Mouse (Mus musculus) forebrain, embryonic 14.5 days (tissue): ENCODE data around the gene Syne1. TPM values are rescaled to one million over a fixed set of nuclear protein-coding genes. Genes with fewer than 3 reads are reported as not detected.

Experiments
- ATAC-seq: fragments of 200-750 bp; cut with Nextera tagmentation; 2 replicates; pipeline ENCODE4 v1.8.0; 2017; ENCODE audit warnings: mild to moderate bottlenecking, moderate library complexity
- DNase-seq: peaks from one replicate; pipeline ENCODE4 v3.0.0-alpha.2; 2015; ENCODE audit warnings: low spot score
- H3K27ac ChIP-seq: fragments of 300-500 bp; sonication (generic); 2 replicates; pipeline ENCODE4 v1.5.1; 2014; ENCODE audit warnings: low read depth, mild to moderate bottlenecking, control low read depth, low read length, moderate library complexity
- H3K27me3 ChIP-seq: fragments of 300-500 bp; sonication (generic); replicated peaks from 2 replicates; pipeline ENCODE4 v1.6.1; 2014; ENCODE audit warnings: low read length, control low read depth, mixed read lengths; ENCODE audit not compliant: control insufficient read depth, insufficient read depth
- H3K36me3 ChIP-seq: fragments of 300-500 bp; sonication (generic); 2 replicates; pipeline ENCODE4 v1.6.1; 2014; ENCODE audit warnings: low read length, control low read depth; ENCODE audit not compliant: control insufficient read depth, insufficient read depth
- H3K4me1 ChIP-seq: fragments of 300-500 bp; sonication (generic); 2 replicates; pipeline ENCODE4 v1.6.1; 2014; ENCODE audit warnings: antibody characterized with exemption, low read length, control low read depth; ENCODE audit not compliant: control insufficient read depth, insufficient read depth
- H3K4me2 ChIP-seq: fragments of 300-500 bp; sonication (generic); 2 replicates; pipeline ENCODE4 v1.6.1; 2014; ENCODE audit warnings: mild to moderate bottlenecking, control low read depth, low read length
- H3K4me3 ChIP-seq: fragments of 300-500 bp; sonication (generic); 2 replicates; pipeline ENCODE4 v1.5.1; 2014; ENCODE audit warnings: low read depth, low read length, control low read depth
- H3K9ac ChIP-seq: fragments of 300-500 bp; sonication (generic); 2 replicates; pipeline ENCODE4 v1.6.1; 2014; ENCODE audit warnings: mild to moderate bottlenecking, low read length, control low read depth, moderate library complexity
- H3K9me3 ChIP-seq: fragments of 300-500 bp; sonication (generic); replicated peaks from 2 replicates; pipeline ENCODE4 v1.6.1; 2016; ENCODE audit warnings: low read length, control low read depth, mixed read lengths; ENCODE audit not compliant: control insufficient read depth
- WGBS: fragments of 180-500 bp; shearing (Covaris S2); extraction: QIAGEN DNeasy Blood & Tissue Kit; methylation state at CpG from one replicate; pipeline ENCODE4 v1.1.7; 2014; 5-methylcytosine and 5-hydroxymethylcytosine counted together
- polyA plus RNA-seq: library from polyadenylated mRNA; unstranded; fragments of >200 nt; fragmentation: Nextera tagmentation; extraction: Ambion mirVana; gene quantifications from 2 replicates; pipeline ENCODE4 v1.2.1, GENCODE M21; 2014

Gene Syne1
- polyA plus RNA-seq, 1 experiment from 2014 or later: 3.4 TPM

- no peak overlapping the region for H3K4me2 ChIP-seq
- H3K4me1 ChIP-seq: no peaks in the 10 kb centered on the region
- DNase-seq (no peak), ATAC-seq (no peak)
- H3K27ac ChIP-seq: no peak overlapping the region
- no peak overlapping the region for H3K9ac ChIP-seq
- H3K9me3 ChIP-seq: no peaks in the 10 kb centered on the region
- H3K4me3 ChIP-seq: no peak overlapping the region
- no peaks in the 10 kb centered on the region for H3K36me3 ChIP-seq
- H3K27me3 ChIP-seq: no peaks in the 10 kb centered on the region
These were observed 539.3 kb downstream of the Syne1 start for GRCm38 (mm10) chr10:5012004-5012403.

- Histone ChIP-seq H3K4me1 (no peaks in the 10 kb centered on the region), H3K4me2 (no peak overlapping the region), H3K9ac (no peak overlapping the region), H3K27ac (no peak overlapping the region), H3K9me3 (no peaks in the 10 kb centered on the region), H3K27me3 (no peaks in the 10 kb centered on the region), H3K4me3 (no peak overlapping the region), H3K36me3 (no peaks in the 10 kb centered on the region)
- DNase-seq (no peak), ATAC-seq (no peak)
- 80% methylated on average over 8 of the region's 8 CpGs for WGBS
These were observed 542.4 kb downstream of the Syne1 start for GRCm38 (mm10) chr10:5008795-5009366.

- WGBS: 82% methylated on average over 3 of the region's 3 CpGs
- DNase-seq (no peak), ATAC-seq (no peak)
- no peaks in the 10 kb centered on the region for H3K36me3 ChIP-seq
- no peak overlapping the region for H3K4me3 ChIP-seq
- H3K9ac ChIP-seq: no peak overlapping the region
- H3K9me3 ChIP-seq: no peaks in the 10 kb centered on the region
- no peak overlapping the region for H3K27ac ChIP-seq
- no peaks in the 10 kb centered on the region for H3K27me3 ChIP-seq
- H3K4me1 ChIP-seq: no peaks in the 10 kb centered on the region
- no peak overlapping the region for H3K4me2 ChIP-seq
These were observed 554.7 kb downstream of the Syne1 start for GRCm38 (mm10) chr10:4996592-4996991.

- Histone ChIP-seq H3K36me3 (no peaks in the 10 kb centered on the region), H3K4me1 (no peaks in the 10 kb centered on the region), H3K9me3 (no peaks in the 10 kb centered on the region), H3K4me3 (no peak overlapping the region), H3K27me3 (no peaks in the 10 kb centered on the region), H3K4me2 (no peak overlapping the region), H3K27ac (no peak overlapping the region), H3K9ac (no peak overlapping the region)
- DNase-seq (no peak), ATAC-seq (no peak)
- 88% methylated on average over 3 of the region's 3 CpGs for WGBS
These were observed 557.5 kb downstream of the Syne1 start for GRCm38 (mm10) chr10:4993802-4994201.

- Histone ChIP-seq H3K9me3 (no peaks in the 10 kb centered on the region), H3K27me3 (no peaks in the 10 kb centered on the region), H3K36me3 (no peaks in the 10 kb centered on the region), H3K4me3 (no peak overlapping the region), H3K9ac (no peak overlapping the region), H3K4me2 (no peak overlapping the region), H3K27ac (no peak overlapping the region), H3K4me1 (no peaks in the 10 kb centered on the region)
- no peak for DNase-seq
- 83% methylated on average over 2 of the region's 2 CpGs for WGBS
- ATAC-seq: no peak
These were observed 567.4 kb downstream of the Syne1 start for GRCm38 (mm10) chr10:4983919-4984318.

- no peak overlapping the region for H3K9ac ChIP-seq
- DNase-seq (no peak), ATAC-seq (no peak)
- WGBS: 94% methylated on average over 3 of the region's 3 CpGs
- no peak overlapping the region for H3K27ac ChIP-seq
- H3K27me3 ChIP-seq: no peaks in the 10 kb centered on the region
- no peak overlapping the region for H3K4me2 ChIP-seq
- no peaks in the 10 kb centered on the region for H3K4me1 ChIP-seq
- no peaks in the 10 kb centered on the region for H3K36me3 ChIP-seq
- H3K4me3 ChIP-seq: no peak overlapping the region
- no peaks in the 10 kb centered on the region for H3K9me3 ChIP-seq
These were observed 573.9 kb downstream of the Syne1 start for GRCm38 (mm10) chr10:4977374-4977773.

- Histone ChIP-seq H3K4me1 (no peaks in the 10 kb centered on the region), H3K27ac (no peak overlapping the region), H3K27me3 (no peaks in the 10 kb centered on the region), H3K9me3 (no peaks in the 10 kb centered on the region), H3K4me3 (no peak overlapping the region), H3K9ac (no peak overlapping the region), H3K4me2 (no peak overlapping the region), H3K36me3 (no peaks in the 10 kb centered on the region)
- WGBS: 90% methylated on average over 2 of the region's 2 CpGs
- ATAC-seq: no peak
- DNase-seq: no peak
These were observed 574.7 kb downstream of the Syne1 start for GRCm38 (mm10) chr10:4976557-4976956.

GRCm38 (mm10) chr10:4974246-4974645 is 577.0 kb downstream of the Syne1 start:
- Histone ChIP-seq H3K4me1 (no peaks in the 10 kb centered on the region), H3K27me3 (no peaks in the 10 kb centered on the region), H3K4me3 (no peak overlapping the region), H3K9ac (no peak overlapping the region), H3K36me3 (no peaks in the 10 kb centered on the region), H3K4me2 (no peak overlapping the region), H3K9me3 (no peaks in the 10 kb centered on the region), H3K27ac (no peak overlapping the region)
- 97% methylated on average over 4 of the region's 4 CpGs for WGBS
- ATAC-seq: no peak
- no peak for DNase-seq

GRCm38 (mm10) chr10:4972026-4972425 is 579.3 kb downstream of the Syne1 start:
- WGBS: 73% methylated on average over 2 of the region's 2 CpGs
- DNase-seq: no peak

More at GRCm38 (mm10) chr10:4972026-4972425, 579.3 kb downstream of the Syne1 start:
- no peak overlapping the region for H3K27ac ChIP-seq
- no peaks in the 10 kb centered on the region for H3K4me1 ChIP-seq
- no peak overlapping the region for H3K4me2 ChIP-seq
- no peak for ATAC-seq
- no peak overlapping the region for H3K9ac ChIP-seq
- H3K4me3 ChIP-seq: no peak overlapping the region
- H3K36me3 ChIP-seq: no peaks in the 10 kb centered on the region
- H3K27me3 ChIP-seq: no peaks in the 10 kb centered on the region
- H3K9me3 ChIP-seq: no peaks in the 10 kb centered on the region
